7 mouse cellular contexts compared by ENCODE assay signal in genomic region chr2:26140292-26140819, GRCm38 (mm10). TPM values are rescaled to one million over a fixed set of nuclear protein-coding genes. Genes with fewer than 3 reads are reported as not detected.
DNase-seq lines count a peak whose midpoint lies in the region; ATAC-seq lines count a peak whose summit lies in the region.

No protein-coding gene starts in this region.

- peak overlapping the region; percentile 92 for H3K4me2 ChIP-seq in embryonic facial prominence, embryonic 12.5 days (replicated peaks)
- peak overlapping the region; percentile 75 for H3K4me2 ChIP-seq in limb, embryonic 11.5 days (ENCODE audit: low read depth, severe bottlenecking)
- peak overlapping the region; percentile 92 for H3K4me2 ChIP-seq in midbrain, embryonic 14.5 days (ENCODE audit: low read length)

- peak; percentile 83 for ATAC-seq in embryonic facial prominence, embryonic 12.5 days (ENCODE audit: insufficient number of reproducible peaks, insufficient read depth, low FRiP score, low TSS enrichment)
- peak; percentile 78 for ATAC-seq in limb, embryonic 11.5 days (ENCODE audit: insufficient number of reproducible peaks, low FRiP score, low TSS enrichment, low read depth)
- peak; percentile 90 for ATAC-seq in midbrain, embryonic 14.5 days (ENCODE audit: low FRiP score, low TSS enrichment)

- under 1% methylated on average over 60 of the region's 60 CpGs for WGBS in embryonic facial prominence, embryonic 12.5 days
- WGBS in limb, embryonic 11.5 days: under 1% methylated on average over 60 of the region's 60 CpGs
- under 1% methylated on average over 56 of the region's 60 CpGs for WGBS in midbrain, embryonic 14.5 days

- H3K36me3 ChIP-seq in embryonic facial prominence, embryonic 12.5 days: peaks cover 5% of the 10 kb centered on the region
- no peaks in the 10 kb centered on the region for H3K36me3 ChIP-seq in limb, embryonic 11.5 days (ENCODE audit: control insufficient read depth, insufficient read depth, low read length)
- peaks cover 10% of the 10 kb centered on the region; the same call in 1 of the 2 replicates for H3K36me3 ChIP-seq in midbrain, embryonic 14.5 days (ENCODE audit: control insufficient read depth, insufficient read depth, low read length)

- peak overlapping the region; percentile 83 for H3K4me3 ChIP-seq in embryonic facial prominence, embryonic 12.5 days
- H3K4me3 ChIP-seq in limb, embryonic 11.5 days (ENCODE audit: low read depth, low read length): peak overlapping the region; percentile 84
- peak overlapping the region; percentile 78 for H3K4me3 ChIP-seq in midbrain, embryonic 14.5 days (replicated peaks; ENCODE audit: low read depth, low read length)

- H3K27ac ChIP-seq in embryonic facial prominence, embryonic 12.5 days: peak overlapping the region; percentile 88
- peak overlapping the region; percentile 70; the same call in 1 of the 2 replicates for H3K27ac ChIP-seq in limb, embryonic 11.5 days (replicated peaks; ENCODE audit: low read depth, low read length)
- peak overlapping the region; percentile 97 for H3K27ac ChIP-seq in midbrain, embryonic 14.5 days (replicated peaks; ENCODE audit: low read depth, low read length)

- H3K9ac ChIP-seq in embryonic facial prominence, embryonic 12.5 days: peak overlapping the region; percentile 89
- peak overlapping the region; percentile 88 for H3K9ac ChIP-seq in limb, embryonic 11.5 days (ENCODE audit: low read length)
- peak overlapping the region; percentile 85 for H3K9ac ChIP-seq in midbrain, embryonic 14.5 days (replicated peaks; ENCODE audit: low read length)

- H3K9me3 ChIP-seq in embryonic facial prominence, embryonic 12.5 days: no peaks in the 10 kb centered on the region
- no peaks in the 10 kb centered on the region for H3K9me3 ChIP-seq in limb, embryonic 11.5 days (ENCODE audit: control insufficient read depth, low read length)
- H3K9me3 ChIP-seq in midbrain, embryonic 14.5 days (ENCODE audit: control insufficient read depth, low read length): no peaks in the 10 kb centered on the region

- peaks cover 17% of the 10 kb centered on the region for H3K4me1 ChIP-seq in embryonic facial prominence, embryonic 12.5 days
- peaks cover 14% of the 10 kb centered on the region for H3K4me1 ChIP-seq in limb, embryonic 11.5 days (ENCODE audit: control insufficient read depth, insufficient read depth, low read length)
- H3K4me1 ChIP-seq in midbrain, embryonic 14.5 days (ENCODE audit: control insufficient read depth, insufficient read depth, low read length): peaks cover 19% of the 10 kb centered on the region

- no peaks in the 10 kb centered on the region for H3K27me3 ChIP-seq in embryonic facial prominence, embryonic 12.5 days
- no peaks in the 10 kb centered on the region for H3K27me3 ChIP-seq in limb, embryonic 11.5 days (ENCODE audit: control insufficient read depth, insufficient read depth, low read length)
- H3K27me3 ChIP-seq in midbrain, embryonic 14.5 days (ENCODE audit: control insufficient read depth, insufficient read depth, low read length): no peaks in the 10 kb centered on the region

- DNase-seq in adrenal gland, postnatal 25 days: peak; percentile 100
- peak; percentile 100 for DNase-seq in heart, adult 11 months
- DNase-seq in kidney, adult 18-20 months: peak; percentile 100
- peak; percentile 100 for DNase-seq in limb, embryonic 11.5 days (ENCODE audit: low spot score)
- DNase-seq in midbrain, embryonic 14.5 days: peak; percentile 100
- peak; percentile 98 to 99 for DNase-seq in spleen, adult 18-20 months

RNA-seq across cellular contexts. Expression of gene Nacc2, which starts 17.3 kb away (rescaled TPM):
- 25.8 and 36.6 TPM in 2 replicates for total RNA-seq in adrenal gland, postnatal 25 days (2021)
- polyA plus RNA-seq in embryonic facial prominence, embryonic 12.5 days (2016; fragmentation: Nextera tagmentation; extraction: Ambion mirVana): 6.8 and 7.7 TPM in 2 replicates
- polyA plus RNA-seq in limb, embryonic 11.5 days (2014; fragmentation: Nextera tagmentation; extraction: Ambion mirVana): 2.8 and 4.0 TPM in 2 replicates
- 8.2 and 10.3 TPM in 2 replicates for polyA plus RNA-seq in midbrain, embryonic 14.5 days (2014; fragmentation: Nextera tagmentation; extraction: Ambion mirVana)

Comparison
In these comparisons a context has a peak if more than half of its experiments do, and no peak if none do; other contexts are left out.
1. Peak in every context shown above with its lines: DNase-seq, ATAC-seq, H3K4me3 ChIP-seq and H3K27ac ChIP-seq.